Mouse (Mus musculus) spleen, adult 12 weeks (tissue): ENCODE results near the gene Gm13279.
"Not testable (repeated sequence)": the region's sequence is repeated elsewhere in the genome, so short reads cannot be mapped to it uniquely, and the experiment has no call there.

Source experiments
- DNase-seq: peaks from one replicate; pipeline ENCODE4 v3.0.0; 2022; ENCODE audit warnings: low spot score

Gene Gm13279

DNA sequence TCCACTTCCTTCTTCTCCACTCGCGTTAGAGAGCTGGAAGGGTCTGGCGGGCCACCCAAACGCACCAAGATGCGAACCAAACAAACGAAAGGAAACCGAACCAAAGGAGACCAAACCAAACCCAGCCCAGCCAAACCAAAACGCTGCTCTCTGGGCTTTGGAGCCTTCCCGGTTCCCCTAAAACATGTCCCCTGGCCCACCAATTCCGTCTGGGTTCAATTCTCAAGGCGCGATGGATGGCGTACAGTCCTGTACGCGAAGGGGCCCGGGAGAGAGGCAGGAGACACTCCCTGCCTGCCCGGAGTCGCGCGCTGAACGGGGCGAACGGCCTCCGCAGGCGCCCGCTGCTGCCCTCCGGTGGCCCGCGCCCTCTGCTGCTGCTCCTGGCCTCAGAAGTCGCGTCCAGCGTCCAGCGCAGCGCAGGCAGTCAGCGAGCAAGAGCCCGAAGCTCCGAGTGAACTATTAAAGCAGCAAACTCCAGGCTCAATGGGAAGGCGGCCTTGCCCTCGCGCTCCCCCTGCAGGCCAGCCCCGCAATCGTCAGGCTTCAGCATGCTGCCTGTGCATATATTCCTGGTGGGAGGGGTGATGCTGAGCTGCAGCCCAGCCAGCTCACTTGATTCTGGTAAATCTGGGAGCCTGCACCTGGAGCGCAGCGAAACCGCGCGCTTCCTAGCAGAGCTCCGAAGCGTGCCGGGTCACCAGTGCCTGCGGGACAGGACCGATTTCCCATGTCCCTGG is 3.1 kb upstream of the Gm13279 start, which contains the start of gene Gm13275:
Gm13275 (plus strand) TSS at position 552 of the 740 bp plus-strand sequence.
- not testable (repeated sequence) for DNase-seq

DNA sequence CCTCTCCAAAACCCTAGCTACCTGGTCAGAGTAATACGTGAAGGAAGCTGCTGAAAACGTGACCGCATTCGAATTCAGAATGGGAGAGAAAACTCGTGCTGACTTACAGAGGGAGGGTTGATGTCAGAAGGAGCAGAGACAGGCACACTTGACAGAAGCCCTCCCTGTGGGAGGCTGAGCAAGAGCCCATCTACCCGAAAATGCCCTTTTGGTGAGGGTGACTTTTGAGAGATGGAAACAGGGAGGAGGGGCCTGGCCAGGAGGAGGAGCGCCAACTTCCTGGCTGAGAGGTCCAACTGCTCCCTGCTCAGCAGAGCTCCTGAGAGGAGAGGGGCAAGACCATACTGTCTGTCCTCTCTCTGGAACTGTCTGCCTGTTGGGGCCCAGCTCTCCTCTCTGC is 2.2 kb downstream of the Gm13279 start, which contains the start of gene Gm13285:
Gm13285 (plus strand) TSS at position 301 of the 400 bp plus-strand sequence.
- not testable (repeated sequence) for DNase-seq

DNA sequence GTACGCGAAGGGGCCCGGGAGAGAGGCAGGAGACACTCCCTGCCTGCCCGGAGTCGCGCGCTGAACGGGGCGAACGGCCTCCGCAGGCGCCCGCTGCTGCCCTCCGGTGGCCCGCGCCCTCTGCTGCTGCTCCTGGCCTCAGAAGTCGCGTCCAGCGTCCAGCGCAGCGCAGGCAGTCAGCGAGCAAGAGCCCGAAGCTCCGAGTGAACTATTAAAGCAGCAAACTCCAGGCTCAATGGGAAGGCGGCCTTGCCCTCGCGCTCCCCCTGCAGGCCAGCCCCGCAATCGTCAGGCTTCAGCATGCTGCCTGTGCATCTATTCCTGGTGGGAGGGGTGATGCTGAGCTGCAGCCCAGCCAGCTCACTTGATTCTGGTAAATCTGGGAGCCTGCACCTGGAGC is 5.8 kb downstream of the Gm13279 start, which contains the start of gene Gm13287:
Gm13287 (plus strand) TSS at position 301 of the 400 bp plus-strand sequence.
- not testable (repeated sequence) for DNase-seq

DNA sequence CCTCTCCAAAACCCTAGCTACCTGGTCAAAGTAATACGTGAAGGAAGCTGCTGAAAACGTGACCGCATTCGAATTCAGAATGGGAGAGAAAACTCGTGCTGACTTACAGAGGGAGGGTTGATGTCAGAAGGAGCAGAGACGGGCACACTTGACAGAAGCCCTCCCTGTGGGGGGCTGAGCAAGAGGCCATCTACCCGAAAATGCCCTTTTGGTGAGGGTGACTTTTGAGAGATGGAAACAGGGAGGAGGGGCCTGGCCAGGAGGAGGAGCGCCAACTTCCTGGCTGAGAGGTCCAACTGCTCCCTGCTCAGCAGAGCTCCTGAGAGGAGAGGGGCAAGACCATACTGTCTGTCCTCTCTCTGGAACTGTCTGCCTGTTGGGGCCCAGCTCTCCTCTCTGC is 8.0 kb downstream of the Gm13279 start, which contains the start of gene Gm13288:
Gm13288 (plus strand) TSS at position 301 of the 400 bp plus-strand sequence.
- DNase-seq = not testable (repeated sequence)

DNA sequence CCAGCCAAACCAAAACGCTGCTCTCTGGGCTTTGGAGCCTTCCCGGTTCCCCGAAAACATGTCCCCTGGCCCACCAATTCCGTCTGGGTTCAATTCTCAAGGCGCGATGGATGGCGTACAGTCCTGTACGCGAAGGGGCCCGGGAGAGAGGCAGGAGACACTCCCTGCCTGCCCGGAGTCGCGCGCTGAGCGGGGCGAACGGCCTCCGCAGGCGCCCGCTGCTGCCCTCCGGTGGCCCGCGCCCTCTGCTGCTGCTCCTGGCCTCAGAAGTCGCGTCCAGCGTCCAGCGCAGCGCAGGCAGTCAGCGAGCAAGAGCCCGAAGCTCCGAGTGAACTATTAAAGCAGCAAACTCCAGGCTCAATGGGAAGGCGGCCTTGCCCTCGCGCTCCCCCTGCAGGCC is 8.6 kb downstream of the Gm13279 start:
- not testable (repeated sequence) for DNase-seq

DNA sequence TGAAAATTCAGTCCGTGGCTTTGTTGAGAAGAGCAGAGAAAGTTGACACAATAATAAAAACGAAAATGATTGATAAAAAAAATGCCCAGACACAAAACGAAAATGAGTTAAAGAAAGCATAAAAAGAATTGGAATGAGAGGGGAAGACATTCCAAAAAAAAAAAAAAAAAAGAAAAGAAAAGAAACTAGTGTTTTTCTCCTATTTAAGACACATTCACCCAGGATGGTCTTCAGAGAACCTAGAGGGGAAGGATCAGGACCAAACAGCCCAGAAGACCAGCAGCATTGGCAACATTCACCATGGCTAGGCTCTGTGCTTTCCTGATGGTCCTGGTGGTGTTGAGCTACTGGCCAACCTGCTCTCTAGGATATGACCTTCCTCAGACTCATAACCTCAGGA is 18.7 kb downstream of the Gm13279 start, which contains the start of gene Ifna7:
Ifna7 (plus strand) TSS at position 301 of the 400 bp plus-strand sequence.
- no peak for DNase-seq

DNA sequence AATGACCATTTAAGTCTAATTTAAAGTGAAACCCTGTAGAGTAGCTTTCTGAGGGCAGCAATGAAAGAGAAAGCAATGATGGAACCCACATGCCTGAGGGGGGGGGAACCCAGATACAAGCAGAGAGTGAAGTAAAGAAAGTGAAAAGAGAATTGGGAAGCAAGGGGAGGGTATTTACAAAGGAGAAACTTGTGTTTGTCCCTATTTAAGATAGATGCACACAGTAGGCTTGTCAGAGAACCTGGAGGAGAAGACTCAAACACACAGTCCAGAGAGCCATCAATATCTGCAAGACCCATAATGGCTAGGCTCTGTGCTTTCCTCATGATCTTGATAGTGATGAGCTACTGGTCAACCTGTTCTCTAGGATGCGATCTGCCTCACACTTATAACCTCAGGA is 22.5 kb downstream of the Gm13279 start, which contains the start of gene Ifna11:
Ifna11 (plus strand) TSS at position 301 of the 400 bp plus-strand sequence.
- no peak for DNase-seq

DNA sequence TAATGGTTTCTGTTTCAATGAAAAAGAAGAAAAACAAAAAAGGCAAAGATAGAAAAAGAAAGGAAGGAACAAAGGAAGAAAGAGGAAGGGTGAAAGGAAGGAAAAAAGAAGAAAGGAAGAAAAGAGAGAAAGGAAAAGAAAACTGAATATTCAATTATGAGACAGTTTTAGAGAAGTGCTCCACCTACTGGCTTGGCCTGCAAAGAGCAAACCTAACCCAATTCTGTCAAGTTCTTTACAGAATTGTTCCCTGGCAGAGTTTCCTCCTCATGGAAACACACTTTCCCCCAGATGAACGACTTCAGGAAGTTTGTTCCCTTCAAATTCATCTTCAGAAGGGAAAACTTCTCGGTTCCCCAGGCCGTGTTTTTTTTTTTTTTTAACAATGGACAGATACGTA is 25.8 kb downstream of the Gm13279 start:
- DNase-seq = no peak

DNA sequence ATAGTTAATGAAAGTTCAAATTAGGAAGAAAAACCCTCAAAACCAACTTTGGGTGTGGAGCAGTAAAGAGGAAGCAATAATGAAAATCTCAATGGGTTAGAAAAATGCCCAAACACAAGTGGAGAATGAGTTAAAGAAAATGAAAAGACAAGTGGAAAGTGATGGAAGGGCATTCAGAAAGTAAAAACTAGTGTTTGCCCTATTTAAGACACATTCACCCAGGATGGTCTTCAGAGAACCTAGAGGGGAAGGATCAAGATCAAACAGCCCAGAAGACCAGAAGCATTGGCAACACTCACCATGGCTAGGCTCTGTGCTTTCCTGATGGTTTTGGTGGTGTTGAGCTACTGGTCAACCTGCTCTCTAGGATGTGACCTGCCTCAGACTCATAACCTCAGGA is 29.9 kb downstream of the Gm13279 start, which contains the start of gene Ifna6:
Ifna6 (plus strand) TSS at position 301 of the 400 bp plus-strand sequence.
- DNase-seq = not testable (repeated sequence)

DNA sequence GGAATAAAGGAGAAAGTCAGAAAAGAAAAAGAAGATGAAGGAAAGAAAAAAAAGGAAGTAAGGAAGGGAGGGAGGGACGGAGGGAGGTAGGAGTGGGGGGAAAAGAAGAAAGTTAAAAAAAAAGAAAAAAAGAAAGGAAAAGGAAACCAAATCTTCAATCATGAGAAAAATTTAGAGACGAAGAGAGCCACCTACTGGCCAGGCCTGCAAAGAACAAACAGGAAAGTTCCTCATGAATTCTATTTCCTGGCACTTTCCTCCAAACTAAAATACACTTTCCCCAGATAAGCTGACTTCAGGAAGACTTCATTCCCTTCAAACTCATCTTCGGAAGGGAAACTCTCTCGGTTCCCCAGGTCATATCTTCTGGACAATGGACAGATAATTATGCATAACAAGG is 33.3 kb downstream of the Gm13279 start:
- DNase-seq = no peak

DNA sequence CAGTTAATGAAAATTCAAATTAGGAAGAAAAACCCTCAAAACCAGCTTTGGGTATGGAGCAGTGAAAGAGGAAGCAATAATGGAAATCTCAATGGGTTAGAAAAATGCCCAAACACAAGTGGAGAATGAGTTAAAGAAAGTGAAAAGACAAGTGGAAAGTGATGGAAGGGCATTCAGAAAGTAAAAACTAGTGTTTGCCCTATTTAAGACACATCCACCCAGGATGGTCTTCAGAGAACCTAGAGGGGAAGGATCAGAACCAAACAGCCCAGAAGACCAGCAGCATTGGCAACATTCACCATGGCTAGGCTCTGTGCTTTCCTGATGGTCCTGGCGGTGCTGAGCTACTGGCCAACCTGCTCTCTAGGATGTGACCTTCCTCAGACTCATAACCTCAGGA is 38.0 kb downstream of the Gm13279 start, which contains the start of gene Ifna5:
Ifna5 (plus strand) TSS at position 301 of the 400 bp plus-strand sequence.
- DNase-seq = not testable (repeated sequence)

DNA sequence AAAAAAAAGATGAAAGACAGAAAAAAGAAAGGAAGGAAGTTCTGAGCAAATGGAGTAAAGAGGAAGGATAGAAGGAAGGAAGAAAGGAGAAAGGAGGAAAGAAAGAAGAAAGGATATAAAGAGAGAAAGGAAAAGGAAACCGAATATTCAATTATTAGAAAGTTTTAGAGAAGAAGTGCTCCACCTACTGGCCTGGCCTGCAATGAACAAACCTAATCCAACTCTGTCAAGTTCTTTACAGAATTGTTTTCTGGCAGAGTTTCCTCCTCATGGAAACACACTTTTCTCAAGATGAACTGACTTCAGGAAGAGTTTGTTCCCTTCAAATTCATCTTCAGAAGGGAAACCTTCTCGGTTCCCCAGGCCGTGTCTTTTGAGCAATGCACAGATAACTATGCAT is 41.6 kb downstream of the Gm13279 start:
- no peak for DNase-seq

DNA sequence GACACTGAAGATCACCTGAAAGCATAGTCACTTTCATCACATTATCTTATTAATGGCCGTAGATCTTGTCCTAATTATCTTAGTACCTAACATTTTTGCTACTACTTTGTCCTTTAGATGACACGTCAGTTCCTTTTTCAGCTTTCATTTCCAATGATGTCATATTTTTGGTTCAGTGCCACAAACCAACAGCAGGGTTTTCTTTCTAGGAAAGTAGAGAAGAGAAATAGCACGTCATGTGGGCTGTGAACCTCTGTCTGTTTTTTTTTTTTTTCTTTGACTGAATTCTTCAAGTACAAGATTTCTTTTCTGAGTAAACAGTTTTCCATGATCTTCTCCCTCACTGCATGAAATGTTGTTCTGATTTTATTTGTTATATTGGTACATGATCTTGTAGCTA is 42.9 kb downstream of the Gm13279 start:
- DNase-seq = no peak

DNA sequence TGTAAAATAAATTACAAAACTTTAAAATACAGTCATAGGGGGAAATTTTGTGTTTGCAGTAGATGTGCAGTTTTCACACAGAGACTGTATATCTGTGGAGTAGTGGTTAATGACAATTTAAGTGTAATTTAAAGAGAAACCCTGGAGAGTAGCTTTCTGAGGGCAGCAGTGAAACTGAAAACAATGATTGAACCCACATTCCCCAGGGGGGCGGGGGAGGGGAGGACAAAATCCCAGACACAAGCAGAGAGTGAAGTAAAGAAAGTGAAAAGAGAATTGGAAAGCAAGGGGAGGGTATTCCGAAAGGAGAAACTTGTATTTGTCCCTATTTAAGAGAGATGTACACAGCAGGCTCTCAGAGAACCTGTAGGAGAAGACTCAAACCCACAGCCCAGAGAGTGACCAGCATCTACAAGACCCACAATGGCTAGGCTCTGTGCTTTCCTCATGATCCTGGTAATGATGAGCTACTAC is 44.3 kb downstream of the Gm13279 start, which contains the start of gene Ifna4:
Ifna4 (plus strand) TSS at position 424 of the 474 bp plus-strand sequence.
- no peak for DNase-seq

DNA sequence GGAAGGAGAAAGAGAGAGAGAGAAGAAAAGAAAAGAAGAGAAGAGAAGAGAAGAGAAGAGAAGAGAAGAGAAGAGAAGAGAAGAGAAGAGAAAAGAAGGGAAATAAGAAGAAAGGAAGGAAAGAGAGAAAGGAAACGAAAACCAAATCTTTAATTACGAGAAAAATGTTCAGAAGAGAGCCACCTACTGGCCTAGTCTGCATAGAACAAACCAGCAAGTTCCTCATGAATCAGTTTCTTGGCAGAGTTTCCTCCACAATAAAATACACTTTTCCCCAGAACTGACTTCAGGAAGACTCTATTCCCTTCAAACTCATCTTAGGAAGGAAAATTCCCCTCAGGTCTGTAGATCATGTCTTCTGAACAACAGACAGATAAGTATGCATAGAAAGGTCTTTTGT is 48.1 kb downstream of the Gm13279 start:
- DNase-seq = no peak
